Mouse (Mus musculus) E14TG2a.4 (cell line): ENCODE data around the gene Man2b2.

Source experiments
- CTCF ChIP-seq: conservative IDR thresholded peaks from 2 replicates; pipeline ENCODE4 v1.5.1; 2014; ENCODE audit warnings: low read length
- NANOG ChIP-seq: IDR thresholded peaks from 2 replicates; pipeline ENCODE4 v1.6.1; 2014; ENCODE audit warnings: borderline replicate concordance, low read length, mixed read lengths
- POU5F1 ChIP-seq: IDR thresholded peaks from 2 replicates; pipeline ENCODE4 v1.6.1; 2014; ENCODE audit warnings: low read length, borderline replicate concordance

GRCm38 (mm10) chr5:36778901-36779300 is 51.6 kb downstream of the Man2b2 start:
- TF ChIP-seq CTCF (no peak), POU5F1 (no peak), NANOG (no peak)
